Mouse (Mus musculus) intestine, postnatal 0 days (tissue): ENCODE results near the gene Pdik1l. TPM values are rescaled to one million over a fixed set of nuclear protein-coding genes. Genes with fewer than 3 reads are reported as not detected.
A peak's percentile ranks its signal among the peaks of the same experiment; 100 is the strongest.

Source experiments
- ATAC-seq: fragments of 200-750 bp; cut with Nextera tagmentation; 2 replicates; pipeline ENCODE4 v1.8.0; 2017; ENCODE audit warnings: mild to moderate bottlenecking, moderate TSS enrichment, moderate library complexity
- H3K27ac ChIP-seq: fragments of 300-500 bp; sonication (generic); 2 replicates; pipeline ENCODE4 v1.5.1; 2014; ENCODE audit warnings: mild to moderate bottlenecking, low read depth, low read length, moderate library complexity
- H3K27me3 ChIP-seq: fragments of 300-500 bp; sonication (generic); replicated peaks from 2 replicates; pipeline ENCODE4 v1.6.1; 2014; ENCODE audit warnings: low read length, mixed read lengths; ENCODE audit not compliant: control insufficient read depth, insufficient read depth
- H3K36me3 ChIP-seq: fragments of 300-500 bp; sonication (generic); 2 replicates; pipeline ENCODE4 v1.6.1; 2014; ENCODE audit warnings: mild to moderate bottlenecking, moderate library complexity; ENCODE audit not compliant: control insufficient read depth, insufficient read depth
- H3K4me1 ChIP-seq: fragments of 300-500 bp; sonication (generic); replicated peaks from 2 replicates; pipeline ENCODE4 v1.6.1; 2014; ENCODE audit warnings: antibody characterized with exemption, low read length, mixed read lengths; ENCODE audit not compliant: control insufficient read depth, insufficient read depth
- H3K4me2 ChIP-seq: fragments of 300-500 bp; sonication (generic); replicated peaks from 2 replicates; pipeline ENCODE4 v1.6.1; 2014; ENCODE audit warnings: low read depth, mild to moderate bottlenecking, moderate library complexity
- H3K4me3 ChIP-seq: fragments of 300-500 bp; sonication (generic); 2 replicates; pipeline ENCODE4 v1.5.1; 2014; ENCODE audit warnings: low read depth, low read length
- H3K9ac ChIP-seq: fragments of 300-500 bp; sonication (generic); 2 replicates; pipeline ENCODE4 v1.6.1; 2014; ENCODE audit warnings: mild to moderate bottlenecking, low read depth, low read length
- H3K9me3 ChIP-seq: fragments of 300-500 bp; sonication (generic); 2 replicates; pipeline ENCODE4 v1.6.1; 2016; ENCODE audit warnings: mixed run types; ENCODE audit not compliant: control insufficient read depth
- CTCF ChIP-seq: sonication (generic); IDR thresholded peaks from 2 replicates; pipeline ENCODE4 v1.5.1; 2016; ENCODE audit warnings: low read depth, mild to moderate bottlenecking, control low read depth, antibody characterized with exemption, moderate library complexity
- WGBS: fragments of 180-500 bp; shearing (Covaris S2); extraction: QIAGEN DNeasy Blood & Tissue Kit; methylation state at CpG from one replicate; pipeline ENCODE4 v1.1.7; 2014; 5-methylcytosine and 5-hydroxymethylcytosine counted together
- polyA plus RNA-seq: library from polyadenylated mRNA; unstranded; fragments of >200 nt; fragmentation: Nextera tagmentation; extraction: Ambion mirVana; gene quantifications from 2 replicates; pipeline ENCODE4 v1.2.1, GENCODE M21; 2015

Pdik1l gene
- polyA plus RNA-seq, 1 experiment from 2014 or later, result 9.2 TPM

DNA sequence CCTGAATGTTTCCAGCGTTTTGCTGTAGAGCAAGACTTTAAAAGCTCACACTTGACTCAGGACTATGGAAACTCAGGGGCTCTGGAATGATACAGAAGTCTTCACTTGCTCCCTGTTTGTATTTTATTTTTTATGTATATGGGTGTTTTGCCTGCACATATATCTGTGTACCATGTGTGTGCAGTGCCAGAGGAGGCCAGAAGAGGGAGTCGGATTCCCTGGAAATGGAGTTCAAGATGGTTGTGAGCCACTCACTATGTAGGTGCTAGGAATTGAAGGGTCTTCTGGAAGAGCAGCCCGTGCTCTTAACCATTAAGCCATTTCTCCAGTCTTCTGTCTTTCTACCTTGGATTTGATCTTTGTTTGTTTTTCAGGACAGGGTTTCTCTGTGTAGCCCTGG, 33.8 kb upstream of the Pdik1l start:
- Histone ChIP-seq H3K36me3 (no peaks in the 10 kb centered on the region), H3K9ac (no peak overlapping the region), H3K27ac (no peak overlapping the region), H3K4me1 (no peaks in the 10 kb centered on the region), H3K9me3 (no peaks in the 10 kb centered on the region), H3K27me3 (no peaks in the 10 kb centered on the region), H3K4me2 (no peak overlapping the region), H3K4me3 (no peak overlapping the region)
- peak; percentile 56 for TF ChIP-seq CTCF
- WGBS, result 61% methylated on average over 3 of the region's 3 CpGs
- no peak for ATAC-seq

GRCm38 (mm10) chr4:134319674-134320073, 32.0 kb upstream of the Pdik1l start:
- Histone ChIP-seq H3K27ac (no peak overlapping the region), H3K9ac (no peak overlapping the region), H3K9me3 (no peaks in the 10 kb centered on the region), H3K27me3 (no peaks in the 10 kb centered on the region), H3K4me1 (no peaks in the 10 kb centered on the region), H3K4me3 (no peak overlapping the region), H3K36me3 (no peaks in the 10 kb centered on the region), H3K4me2 (no peak overlapping the region)
- ATAC-seq, result peak; percentile 39; the same call in 1 of the 2 replicates
- 71% methylated on average over 5 of the region's 5 CpGs for WGBS
- no peak for TF ChIP-seq CTCF

- 84% methylated on average over 5 of the region's 5 CpGs for WGBS
- TF ChIP-seq CTCF, result no peak
- no peak for ATAC-seq
These were observed 31.4 kb upstream of the Pdik1l start for GRCm38 (mm10) chr4:134319074-134319473.

GRCm38 (mm10) chr4:134316390-134316789, 28.7 kb upstream of the Pdik1l start:
- Histone ChIP-seq H3K9me3 (no peaks in the 10 kb centered on the region), H3K27me3 (no peaks in the 10 kb centered on the region), H3K4me1 (no peaks in the 10 kb centered on the region), H3K4me3 (no peak overlapping the region), H3K36me3 (no peaks in the 10 kb centered on the region), H3K9ac (no peak overlapping the region), H3K27ac (no peak overlapping the region), H3K4me2 (no peak overlapping the region)
- WGBS, result 42% methylated on average over 16 of the region's 16 CpGs
- ATAC-seq, result peak; percentile 53; the same call in 1 of the 2 replicates
- TF ChIP-seq CTCF, result no peak

More at GRCm38 (mm10) chr4:134319074-134319473, 31.4 kb upstream of the Pdik1l start:
- H3K4me3 ChIP-seq, result no peak overlapping the region
- H3K36me3 ChIP-seq, result no peaks in the 10 kb centered on the region
- H3K4me1 ChIP-seq, result no peaks in the 10 kb centered on the region
- H3K9me3 ChIP-seq, result no peaks in the 10 kb centered on the region
- H3K27me3 ChIP-seq, result no peaks in the 10 kb centered on the region
- no peak overlapping the region for H3K4me2 ChIP-seq
- H3K27ac ChIP-seq, result no peak overlapping the region
- no peak overlapping the region for H3K9ac ChIP-seq

- no peak overlapping the region for H3K4me3 ChIP-seq
- no peak for ATAC-seq
- H3K4me1 ChIP-seq, result no peaks in the 10 kb centered on the region
- H3K27ac ChIP-seq, result no peak overlapping the region
- no peaks in the 10 kb centered on the region for H3K9me3 ChIP-seq
- 71% methylated on average over 9 of the region's 9 CpGs for WGBS
- no peak overlapping the region for H3K9ac ChIP-seq
- no peak overlapping the region for H3K4me2 ChIP-seq
- TF ChIP-seq CTCF, result no peak
- no peaks in the 10 kb centered on the region for H3K27me3 ChIP-seq
- no peaks in the 10 kb centered on the region for H3K36me3 ChIP-seq
These were observed 27.8 kb upstream of the Pdik1l start for GRCm38 (mm10) chr4:134315470-134315869.

- no peak within 1 kb of the TSS for H3K9ac ChIP-seq
- no peaks in the 10 kb centered on the region for H3K9me3 ChIP-seq
- ATAC-seq, result no peak
- TF ChIP-seq CTCF, result no peak
- H3K36me3 ChIP-seq, result no peaks in the 10 kb centered on the region
- no peak within 1 kb of the TSS for H3K4me3 ChIP-seq
- H3K27ac ChIP-seq, result no peak within 1 kb of the TSS
- H3K27me3 ChIP-seq, result no peaks in the 10 kb centered on the region
- WGBS, result 43% methylated on average over 11 of the region's 11 CpGs
- H3K4me1 ChIP-seq, result no peaks in the 10 kb centered on the region
- H3K4me2 ChIP-seq, result no peak within 1 kb of the TSS
These were observed 27.2 kb upstream of the Pdik1l start, which contains the start of gene Trim63 for GRCm38 (mm10) chr4:134314876-134315275. Gene Trim63, plus strand, starts transcription at chr4:134315120.

- Histone ChIP-seq H3K27me3 (no peaks in the 10 kb centered on the region), H3K27ac (no peak overlapping the region), H3K9ac (no peak overlapping the region), H3K36me3 (no peaks in the 10 kb centered on the region), H3K9me3 (no peaks in the 10 kb centered on the region), H3K4me1 (no peaks in the 10 kb centered on the region), H3K4me2 (no peak overlapping the region), H3K4me3 (no peak overlapping the region)
- no peak for ATAC-seq
- 83% methylated on average over 4 of the region's 4 CpGs for WGBS
- no peak for TF ChIP-seq CTCF
These were observed 26.5 kb upstream of the Pdik1l start for GRCm38 (mm10) chr4:134314081-134314655.
